Mouse (Mus musculus) fat pad, adult 2 months (tissue): ENCODE measurements at regions not wholly inside any gene's neighbourhood (a gene's known extent, or its start where the extent isn't known, plus 50 kb on each side); places are given as distances from the start of the nearest gene placed in this dataset.
A peak's percentile ranks its signal among the peaks of the same experiment; 100 is the strongest.
"Not testable (repeated sequence)": the region's sequence is repeated elsewhere in the genome, so short reads cannot be mapped to it uniquely, and the experiment has no call there.

ENCODE experiments used
- DNase-seq: peaks from one replicate; pipeline ENCODE4 v3.0.0-alpha.2; 2011; ENCODE audit warnings: low read depth, low spot score; ENCODE audit errors: extremely low read depth

GRCm38 (mm10) chr10:119099092-119099792 is 140.6 kb downstream of the Cand1 start:
- peak; percentile 31 for DNase-seq

DNA sequence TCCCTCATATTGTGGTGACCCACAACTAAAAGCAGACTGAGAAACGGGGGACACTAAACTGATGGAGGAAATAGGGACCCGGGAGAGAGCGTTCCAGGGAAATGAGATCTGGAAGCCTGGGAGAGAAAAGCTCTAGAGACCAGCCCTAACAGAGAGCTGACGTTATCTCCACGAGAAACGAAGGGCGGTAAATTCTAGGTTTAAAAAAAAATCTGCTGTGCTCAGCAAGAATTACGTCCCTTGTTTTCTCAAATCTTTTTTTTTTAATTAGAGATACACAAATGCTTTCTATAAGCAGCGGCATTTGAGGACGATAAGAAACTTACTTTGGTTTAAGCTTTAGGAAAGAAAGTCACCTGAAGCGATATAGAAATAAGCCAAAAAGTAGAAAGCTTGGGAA is 145.7 kb downstream of the Cand1 start:
- no peak for DNase-seq

DNA sequence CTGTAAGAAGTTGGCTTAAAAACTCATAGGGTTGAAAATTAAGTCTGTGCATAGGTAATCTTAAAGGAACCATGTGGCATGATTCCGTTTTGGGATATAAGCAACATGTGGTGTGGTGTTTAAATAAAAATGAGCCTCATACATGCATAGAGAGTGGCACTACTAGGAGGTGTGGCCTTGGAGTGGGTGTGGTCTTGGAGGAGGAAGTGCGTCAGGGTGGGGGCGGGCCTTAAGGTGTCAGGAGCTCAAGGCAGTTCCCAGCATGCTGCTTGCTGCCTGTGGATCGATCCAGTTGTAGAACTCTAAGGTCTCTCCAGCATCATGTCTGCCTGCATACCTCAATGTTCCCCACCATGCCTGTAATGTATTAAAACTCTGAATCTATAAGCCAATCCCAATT is 152.0 kb downstream of the Cand1 start:
- DNase-seq = no peak

DNA sequence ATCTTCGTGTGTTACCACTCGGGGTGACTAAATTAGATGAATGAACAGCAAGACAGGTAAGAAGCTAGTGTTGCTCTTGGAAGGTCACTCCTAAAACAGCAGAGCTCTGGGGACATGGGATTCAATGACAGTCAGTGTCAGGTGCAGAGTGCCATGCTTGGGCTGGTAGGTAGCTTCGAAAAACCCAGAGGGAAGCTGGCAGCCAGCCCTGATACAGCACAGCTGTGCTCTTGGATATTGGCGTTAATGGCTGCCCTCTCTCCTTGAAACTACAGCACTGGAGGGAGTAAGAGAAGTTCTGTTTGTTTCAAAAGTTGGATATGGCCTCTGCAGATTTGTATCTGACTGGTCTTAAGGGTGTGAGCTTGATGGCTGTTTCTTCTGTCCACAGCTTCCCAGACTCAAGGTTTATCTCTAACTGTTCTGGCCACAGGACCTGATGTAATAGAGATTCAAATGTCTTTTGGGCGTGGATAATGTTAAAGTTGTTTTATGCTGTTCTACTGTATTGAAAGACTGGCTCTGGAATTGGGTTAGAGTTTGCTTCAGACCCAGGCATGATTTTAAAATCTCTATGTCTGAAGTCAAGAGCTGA is 152.7 kb downstream of the Cand1 start:
- no peak for DNase-seq

DNA sequence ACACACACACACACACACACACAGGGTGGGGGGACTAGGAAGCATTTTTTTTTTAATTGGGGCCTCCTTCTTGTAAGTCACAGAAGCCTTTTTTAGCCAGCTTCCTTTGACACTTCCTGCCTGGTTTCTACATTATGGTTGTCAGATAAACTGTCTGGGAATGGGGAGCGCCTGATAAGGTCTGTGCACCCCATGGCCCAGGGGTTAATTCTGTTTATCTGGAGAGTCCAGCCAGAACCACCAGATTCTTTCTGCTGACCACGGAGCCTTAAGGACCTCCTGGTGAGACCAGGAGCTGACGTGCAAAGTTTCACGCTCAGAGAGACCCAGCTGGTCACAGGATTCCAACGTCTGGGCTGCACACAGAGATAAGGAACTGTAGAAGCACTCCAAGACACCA is 153.4 kb downstream of the Cand1 start:
- DNase-seq = no peak

GRCm38 (mm10) chr10:119083431-119083830 is 156.4 kb downstream of the Cand1 start:
- DNase-seq = no peak

DNA sequence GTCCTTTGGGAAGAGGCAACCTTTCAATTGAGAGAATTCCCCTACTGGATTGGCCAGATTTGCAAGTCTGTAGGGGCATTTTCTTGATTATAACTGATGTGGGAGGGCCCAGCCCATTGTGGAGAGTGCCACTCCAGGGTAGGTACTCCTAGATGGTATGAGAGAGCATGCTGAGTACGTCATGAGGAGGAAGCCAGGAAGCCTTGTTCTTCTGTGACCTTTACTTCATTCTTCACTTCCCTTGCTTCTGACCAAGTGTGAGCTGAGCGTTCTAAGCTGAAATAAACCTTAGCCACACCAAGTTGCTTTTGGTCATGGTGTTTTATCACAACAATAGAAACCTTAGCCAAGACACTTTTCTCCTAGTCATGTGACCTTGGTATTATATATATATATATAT is 157.0 kb downstream of the Cand1 start:
- DNase-seq = no peak

DNA sequence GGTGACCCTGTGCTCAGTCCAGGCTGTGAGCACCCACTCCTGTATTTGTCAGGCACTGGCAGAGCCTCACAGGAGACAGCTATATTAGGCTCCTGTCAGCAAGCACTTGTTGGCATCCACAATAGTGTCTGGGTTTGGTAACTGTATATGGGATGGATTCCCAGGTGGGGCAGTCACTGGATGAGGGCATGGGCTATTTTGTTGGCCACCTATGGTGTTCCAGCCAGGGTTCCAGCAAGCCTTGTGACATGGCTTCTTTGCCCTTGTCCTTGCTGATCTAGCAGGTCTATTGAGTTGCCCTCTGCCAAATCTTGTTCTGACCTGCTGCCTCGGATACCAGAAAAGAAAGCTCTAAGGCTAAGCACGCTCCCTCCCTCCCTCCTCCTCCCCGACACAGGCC is 158.1 kb downstream of the Cand1 start:
- DNase-seq = not testable (repeated sequence)

DNA sequence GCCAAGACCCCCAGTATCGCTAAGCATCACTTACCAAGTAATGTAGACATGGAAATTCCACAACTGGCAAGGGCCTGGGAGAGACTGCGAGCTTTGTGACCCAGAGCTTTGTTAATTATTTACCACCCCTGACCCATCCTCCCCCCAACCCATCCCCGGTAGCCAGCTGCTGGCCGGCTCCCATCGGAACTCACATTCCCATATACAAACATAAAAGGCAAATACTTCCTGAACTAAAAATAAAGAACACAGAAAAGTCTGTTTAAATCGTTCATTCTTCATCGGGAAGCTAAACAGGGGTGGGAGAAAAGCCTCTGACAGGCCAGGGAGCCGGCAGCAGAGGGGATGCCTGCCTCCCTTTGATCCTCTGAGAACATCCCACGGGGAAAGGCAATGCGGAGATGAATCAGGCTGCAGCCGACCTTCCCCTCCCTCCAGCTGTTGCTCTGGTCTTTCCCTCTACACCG is 163.7 kb downstream of the Cand1 start:
- DNase-seq = no peak

DNA sequence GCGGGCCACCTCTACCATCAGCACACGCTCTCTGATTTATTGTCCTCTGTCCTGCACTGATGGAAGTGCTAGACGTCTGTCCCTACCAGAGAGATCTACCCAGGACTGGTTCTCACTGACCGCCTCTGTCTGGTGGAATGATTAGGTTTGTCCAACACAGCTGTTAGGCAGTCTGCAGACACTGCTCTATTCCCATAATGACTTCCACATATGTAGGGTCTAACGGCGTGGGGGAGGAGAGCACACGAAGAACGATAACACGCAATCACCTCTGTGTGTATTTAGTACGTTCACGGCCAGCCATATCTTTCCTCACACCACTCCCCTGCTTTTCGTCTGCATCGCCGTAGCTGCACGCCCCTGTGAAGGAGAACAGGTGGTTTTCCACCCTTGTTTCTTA is 165.0 kb downstream of the Cand1 start:
- DNase-seq = no peak

DNA sequence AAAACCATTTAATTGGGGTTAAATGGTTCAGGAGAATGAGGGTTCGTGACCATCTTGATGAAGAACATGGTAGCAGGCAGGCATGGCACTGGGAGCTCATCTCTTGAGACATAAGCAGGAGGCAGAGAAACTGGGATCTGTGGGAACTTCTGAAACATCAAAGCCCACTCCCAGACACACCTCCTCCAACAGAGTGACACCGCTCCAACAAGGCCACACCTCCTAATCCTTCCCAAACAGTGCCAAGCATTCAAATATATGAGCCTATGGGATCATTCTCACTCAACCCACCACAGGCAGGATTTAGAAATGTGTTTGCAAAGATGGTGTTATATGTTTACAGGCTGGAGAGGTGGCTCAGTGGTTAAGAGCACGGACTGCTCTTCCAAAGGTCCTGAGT is 165.9 kb downstream of the Cand1 start:
- DNase-seq = no peak

GRCm38 (mm10) chr10:119069410-119069809 is 170.4 kb downstream of the Cand1 start:
- DNase-seq = no peak

DNA sequence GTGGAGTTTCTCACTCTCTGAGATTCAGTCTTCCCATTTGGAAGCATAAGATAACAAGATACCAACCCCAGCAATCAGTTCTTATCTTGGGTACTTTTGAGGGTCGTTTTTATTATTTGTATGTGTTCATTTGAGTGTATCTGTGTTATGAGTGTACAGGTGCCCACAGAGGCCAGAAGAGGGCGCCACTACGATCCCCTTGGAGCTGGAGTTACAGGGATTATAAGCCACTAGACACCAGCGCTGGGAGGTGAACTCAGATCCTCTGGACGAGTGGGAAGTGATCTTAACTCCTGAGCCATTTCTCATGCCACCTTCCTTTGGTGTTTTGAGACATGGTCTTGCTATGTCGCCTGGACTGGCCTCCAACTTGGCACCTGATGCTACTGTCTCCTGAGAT is 172.0 kb downstream of the Cand1 start:
- no peak for DNase-seq

GRCm38 (mm10) chr10:119067366-119067765 is 172.5 kb downstream of the Cand1 start:
- no peak for DNase-seq

- DNase-seq = no peak
Measured at GRCm38 (mm10) chr10:119065974-119066373, 173.9 kb downstream of the Cand1 start.

- DNase-seq = no peak
Measured at GRCm38 (mm10) chr10:119065133-119065817, 174.6 kb downstream of the Cand1 start.

- DNase-seq = no peak
Measured at GRCm38 (mm10) chr10:119064218-119064617, 175.6 kb downstream of the Cand1 start.

DNA sequence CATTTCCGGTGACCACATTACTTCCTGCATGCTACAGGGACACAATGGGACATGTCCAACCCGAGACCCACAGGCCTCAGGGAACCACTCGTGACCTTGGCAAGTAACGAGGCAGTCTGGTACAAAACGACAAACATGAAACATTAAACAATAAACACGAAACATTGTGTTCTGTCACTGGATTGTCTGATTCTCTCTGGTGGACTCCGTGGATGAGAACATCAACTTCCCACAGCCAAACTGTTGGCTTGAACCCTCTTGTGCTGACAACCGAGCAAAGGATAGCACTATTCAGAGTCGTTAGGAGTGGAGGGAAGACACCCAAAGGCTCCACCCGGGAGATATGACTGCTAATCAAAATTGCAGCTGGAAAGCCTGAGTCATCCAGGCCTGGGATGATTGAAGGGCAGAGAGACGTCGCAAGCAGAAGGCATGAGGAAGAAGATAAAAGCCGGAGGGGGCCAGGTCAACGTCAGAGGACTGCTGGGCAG is 176.6 kb downstream of the Cand1 start:
- no peak for DNase-seq

- DNase-seq = peak; percentile 68
Measured at GRCm38 (mm10) chr10:119061958-119062599, 177.8 kb downstream of the Cand1 start.

DNA sequence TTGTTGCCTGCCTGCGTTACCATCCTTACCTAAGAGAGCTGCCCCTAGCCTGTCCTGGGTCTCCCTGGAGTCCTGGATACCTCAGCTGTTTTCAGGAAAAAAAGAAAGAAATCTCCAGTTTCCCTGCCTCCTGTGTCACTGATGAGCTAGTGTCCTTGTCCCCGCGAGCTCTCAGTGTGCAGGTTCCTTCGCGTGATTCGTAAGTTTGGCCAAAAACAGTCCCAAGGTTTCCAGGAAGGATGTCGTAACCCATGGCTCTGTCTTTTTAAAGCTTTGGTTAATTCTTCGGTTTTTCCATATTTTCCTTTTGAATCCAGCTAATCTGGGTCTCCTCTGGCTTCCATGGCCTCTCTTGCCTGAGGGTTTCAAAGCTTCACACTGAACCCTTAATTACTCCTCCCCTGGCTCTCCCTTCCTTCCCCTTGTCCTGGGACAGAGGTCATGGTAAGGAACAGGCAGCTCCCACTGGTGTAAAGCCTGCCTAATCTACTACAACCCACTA is 178.5 kb downstream of the Cand1 start:
- DNase-seq = no peak

GRCm38 (mm10) chr10:119058493-119059020 is 181.3 kb downstream of the Cand1 start:
- DNase-seq = no peak
